ENCODE assay signal across 27 mouse cellular contexts in the genomic region with DNA sequence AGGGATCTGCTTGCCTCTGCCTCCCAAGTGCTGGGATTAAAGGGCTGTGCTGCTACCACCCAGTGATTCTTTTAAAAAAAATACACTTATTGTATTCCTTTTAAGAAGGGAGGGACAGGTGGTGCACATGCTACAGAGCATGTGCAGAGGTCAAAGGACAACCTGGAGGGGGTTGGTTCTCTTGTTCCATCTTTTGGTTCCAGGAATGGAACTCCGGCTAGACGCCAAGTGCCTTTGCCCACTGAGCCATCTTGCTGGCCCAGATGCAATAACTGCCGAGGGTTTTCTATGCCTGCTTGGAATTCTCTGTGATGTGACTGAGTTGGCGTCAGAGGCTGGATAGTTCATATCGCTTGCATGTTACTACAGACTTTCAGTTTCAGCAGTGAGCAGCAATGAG. TPM values are rescaled to one million over a fixed set of nuclear protein-coding genes. Genes with fewer than 3 reads are reported as not detected.
A peak's percentile ranks its signal among the peaks of the same experiment; 100 is the strongest.
DNase-seq lines count a peak whose midpoint lies in the region; TF ChIP-seq lines count a peak whose summit lies in the region.
"Had no signal": no experiment of that assay in that cellular context is flagged by ENCODE, and none has a peak within 500 bp of the region (broad histone marks: within the 10 kb centered on the region; RNA-seq: fewer than 3 reads in every experiment).

No protein-coding gene starts in this region.

- DNase-seq in gastrocnemius, adult 2 months = no peak
- no peak for DNase-seq in gastrocnemius, adult 18-20 months (ENCODE audit: low spot score)
- DNase-seq in kidney, adult 2 months = peak; percentile 86
- no peak for DNase-seq in kidney, postnatal 14 days
- no peak for DNase-seq in CH12.LX (ENCODE audit: extremely low read depth)
- no peak for DNase-seq in hindbrain, embryonic 10.5 days (ENCODE audit: low spot score)
- DNase-seq: adrenal gland, postnatal 14 days; cerebellum, adult 18-20 months; cerebellum, postnatal 25 days; gastrocnemius, postnatal 25 days; heart, adult 18-20 months; heart, postnatal 10 days; layer of hippocampus, postnatal 36 days; lung, embryonic 14.5 days; lung, postnatal 14 days; midbrain, embryonic 14.5 days; right cerebral cortex, adult 18-20 months; thymus, adult 2 months; thymus, postnatal 36 days had no signal

- intact Hi-C loops in gastrocnemius, adult 2 months (cut with DNase I) = no loop called here

- H3K27ac ChIP-seq in gastrocnemius, adult 2 months = peak overlapping the region; percentile 83
- H3K27ac ChIP-seq in kidney, adult 2 months (ENCODE audit: insufficient read depth, low read depth, low read length) = peak overlapping the region; percentile 44; the same call in 1 of the 2 replicates
- H3K27ac ChIP-seq in CH12.LX (ENCODE audit: insufficient read depth, low read depth) = no peak overlapping the region
- peak overlapping the region; percentile 95 for H3K27ac ChIP-seq in olfactory bulb, adult 2 months (ENCODE audit: insufficient read depth, low read depth, low read length)
- no peak overlapping the region for H3K27ac ChIP-seq in hindbrain, embryonic 10.5 days
- H3K27ac ChIP-seq: forebrain, embryonic 13.5 days; heart, embryonic 13.5 days; intestine, embryonic 15.5 days; limb, embryonic 10.5 days; limb, embryonic 15.5 days; liver, embryonic 15.5 days; stomach, postnatal 0 days had no signal

- dilution Hi-C loops in CH12.LX (cut with MboI; ENCODE audit: extremely low pct_ligation_motif_present, extremely low pct_unique_long_range_greater_than_20kb, low sequenced_read_pairs) = no loop called here

- 43% methylated on average over 5 of the region's 5 CpGs for WGBS in kidney, adult 2 months
- 77% methylated on average over 5 of the region's 5 CpGs for WGBS in olfactory bulb, adult 2 months
- WGBS in hindbrain, embryonic 10.5 days = 86% methylated on average over 5 of the region's 5 CpGs

- peaks cover 49% of the 10 kb centered on the region for H3K4me1 ChIP-seq in kidney, adult 2 months (ENCODE audit: control insufficient read depth, insufficient read depth, low read length)
- peaks cover 19 to 79% of the 10 kb centered on the region in 2 experiments for H3K4me1 ChIP-seq in CH12.LX (ENCODE audit: control insufficient read depth in 1 of 2, insufficient read depth in 2 of 2)
- H3K4me1 ChIP-seq in olfactory bulb, adult 2 months (ENCODE audit: control insufficient read depth, insufficient read depth, low read length) = peaks cover 24% of the 10 kb centered on the region
- H3K4me1 ChIP-seq in hindbrain, embryonic 10.5 days (replicated peaks) = peaks cover 50% of the 10 kb centered on the region

- no peak overlapping the region for H3K9ac ChIP-seq in CH12.LX (ENCODE audit: insufficient read depth, low read depth)
- H3K9ac ChIP-seq: forebrain, embryonic 13.5 days; heart, embryonic 13.5 days; intestine, embryonic 15.5 days; limb, embryonic 15.5 days; liver, embryonic 15.5 days; lung, embryonic 14.5 days had no signal

- no peak for TF ChIP-seq POLR2A in kidney, adult 2 months (IDR thresholded peaks at IDR 0.05; ENCODE audit: low read depth, low read length)
- no peak for TF ChIP-seq POLR2A in CH12.LX (IDR thresholded peaks at IDR 0.05; ENCODE audit: low read depth, low read length)
- TF ChIP-seq POLR2A in olfactory bulb, adult 2 months (IDR thresholded peaks at IDR 0.05; ENCODE audit: insufficient read depth, low read depth, low read length) = no peak

- no peak for TF ChIP-seq EP300 in CH12.LX (IDR thresholded peaks at IDR 0.05; ENCODE audit: low read length)

- H3K27me3 ChIP-seq in kidney, adult 2 months (replicated peaks; ENCODE audit: control insufficient read depth, insufficient read depth, low read length) = no peaks in the 10 kb centered on the region
- H3K27me3 ChIP-seq in CH12.LX (replicated peaks) = no peaks in the 10 kb centered on the region
- no peaks in the 10 kb centered on the region for H3K27me3 ChIP-seq in hindbrain, embryonic 10.5 days (ENCODE audit: insufficient read depth, poor library complexity, severe bottlenecking)
- H3K27me3 ChIP-seq: forebrain, embryonic 13.5 days; heart, embryonic 13.5 days; intestine, embryonic 15.5 days; limb, embryonic 15.5 days had no signal

- TF ChIP-seq CTCF in gastrocnemius, adult 2 months (IDR thresholded peaks at IDR 0.05) = no peak
- TF ChIP-seq CTCF in kidney, adult 2 months (conservative IDR thresholded peaks at IDR 0.05; ENCODE audit: insufficient read depth, insufficient read length, low read depth, low read length) = no peak
- TF ChIP-seq CTCF in CH12.LX (conservative IDR thresholded peaks at IDR 0.05 in 1 of 2, IDR thresholded peaks at IDR 0.05 in 1 of 2; ENCODE audit: low read depth in 2 of 2, low read length in 2 of 2) = no peak
- TF ChIP-seq CTCF in olfactory bulb, adult 2 months (IDR thresholded peaks at IDR 0.05; ENCODE audit: insufficient read depth, low read depth, low read length) = no peak

- H3K4me3 ChIP-seq in gastrocnemius, adult 2 months = no peak overlapping the region
- H3K4me3 ChIP-seq in kidney, adult 2 months (ENCODE audit: insufficient read depth, low read depth, low read length) = no peak overlapping the region
- no peak overlapping the region for H3K4me3 ChIP-seq in CH12.LX (replicated peaks in 1 of 3; ENCODE audit: low read depth in 2 of 3, low read length in 2 of 3, poor library complexity in 1 of 3)
- H3K4me3 ChIP-seq in olfactory bulb, adult 2 months (ENCODE audit: insufficient read depth, low read depth, low read length) = no peak overlapping the region
- H3K4me3 ChIP-seq in hindbrain, embryonic 10.5 days = no peak overlapping the region
- H3K4me3 ChIP-seq: forebrain, embryonic 13.5 days; heart, embryonic 13.5 days; intestine, embryonic 15.5 days; limb, embryonic 10.5 days; limb, embryonic 15.5 days; liver, embryonic 15.5 days had no signal

- H3K36me3 ChIP-seq in kidney, adult 2 months (ENCODE audit: control insufficient read depth, insufficient read depth, low read length) = no peaks in the 10 kb centered on the region
- H3K36me3 ChIP-seq in CH12.LX (replicated peaks in 1 of 2; ENCODE audit: control insufficient read depth in 1 of 2, insufficient read depth in 1 of 2, low read length in 1 of 2) = peaks cover 10 to 73% of the 10 kb centered on the region in 2 experiments
- no peaks in the 10 kb centered on the region for H3K36me3 ChIP-seq in hindbrain, embryonic 10.5 days
- H3K36me3 ChIP-seq: heart, embryonic 13.5 days; intestine, embryonic 15.5 days; limb, embryonic 10.5 days; limb, embryonic 15.5 days; liver, embryonic 15.5 days had no signal

- in situ Hi-C loops in CH12.LX (cut with MboI; ENCODE audit: low pct_ligation_motif_present, low pct_unique_long_range_greater_than_20kb, low sequenced_read_pairs) = no loop called here

- peaks cover 26% of the 10 kb centered on the region for H3K79me2 ChIP-seq in CH12.LX (replicated peaks; ENCODE audit: control insufficient read depth, extremely low read depth, insufficient read depth, poor library complexity, severe bottlenecking)

- no peak for TF ChIP-seq RAD21 in CH12.LX (IDR thresholded peaks at IDR 0.05; ENCODE audit: low read depth, low read length)

- H3K4me2 ChIP-seq in CH12.LX (ENCODE audit: insufficient read depth, low read depth, poor library complexity, severe bottlenecking) = peak overlapping the region; percentile 62
- H3K4me2 ChIP-seq: forebrain, embryonic 13.5 days; heart, embryonic 13.5 days; intestine, embryonic 15.5 days; limb, embryonic 15.5 days; liver, embryonic 15.5 days; lung, embryonic 14.5 days had no signal

- no peaks in the 10 kb centered on the region for H3K9me3 ChIP-seq in CH12.LX (replicated peaks; ENCODE audit: low read length)
- no peaks in the 10 kb centered on the region for H3K9me3 ChIP-seq in hindbrain, embryonic 10.5 days
- H3K9me3 ChIP-seq: forebrain, embryonic 13.5 days; heart, embryonic 13.5 days; intestine, embryonic 15.5 days; limb, embryonic 10.5 days; limb, embryonic 15.5 days; liver, embryonic 15.5 days had no signal

TF ChIP-seq in CH12.LX, 34 proteins besides CTCF, POLR2A, EP300 and RAD21:
- peak; percentile 52 for TF ChIP-seq NRF1 (IDR thresholded peaks at IDR 0.05; ENCODE audit: low read depth, low read length)
- peak; percentile 36; the same call in 1 of the 2 replicates for TF ChIP-seq BHLHE40 (IDR thresholded peaks at IDR 0.05; ENCODE audit: low read depth, low read length)
- no peak for TF ChIP-seq MEF2A (IDR thresholded peaks at IDR 0.05; ENCODE audit: borderline replicate concordance, low read depth, low read length)

RNA-seq across cellular contexts. Expression of gene Myo1e, which starts 58.4 kb away (rescaled TPM):
- 10 to 100 TPM in 1 of 2 experiments, 1 to 10 TPM in 1; 5.7 to 11.7 TPM for total RNA-seq in gastrocnemius, adult 2 months (2021)
- total RNA-seq in gastrocnemius, adult 18-20 months (2021) = 1 to 10 TPM; 6.8 to 8.7 TPM
- 13.1 and 14.5 TPM in 2 replicates for polyA plus RNA-seq in kidney, adult 2 months (2012; rRNA removed)
- total RNA-seq in CH12.LX (2012; rRNA removed) (97.6 and 98.7 TPM in 2 replicates), CH12.LX (2014; rRNA removed) (82.3 and 88.5 TPM in 2 replicates)
- 186 and 188 TPM in 2 replicates for polyA plus RNA-seq in CH12.LX (2012; ENCODE audit: insufficient read length, low read depth)
- polyA plus RNA-seq in olfactory bulb, adult 2 months (2012; ENCODE audit: insufficient read depth, insufficient read length, low replicate concordance, missing spikeins) = not detected in 2 replicates
- polyA plus RNA-seq in hindbrain, embryonic 10.5 days (2016; fragmentation: Nextera tagmentation; extraction: Ambion mirVana) = 12.6 and 15.2 TPM in 2 replicates

Comparison
In these comparisons a context has a peak if more than half of its experiments do, and no peak if none do; other contexts are left out.
1. H3K27ac ChIP-seq: peak in gastrocnemius, adult 2 months (single experiment), kidney, adult 2 months (single experiment) and olfactory bulb, adult 2 months (single experiment); none in CH12.LX (single experiment) and hindbrain, embryonic 10.5 days (single experiment).
2. RNA of gene Myo1e, which starts 58.4 kb away (polyA plus RNA-seq): 186 to 188 TPM in CH12.LX, 13.1 to 14.5 TPM in kidney, adult 2 months and 12.6 to 15.2 TPM in hindbrain, embryonic 10.5 days; not detected in olfactory bulb, adult 2 months; every median in the first group is over 10 times any median in the second.